Mouse (Mus musculus) lung, embryonic 16.5 days (tissue): ENCODE results near the gene Bub1b. TPM values are rescaled to one million over a fixed set of nuclear protein-coding genes. Genes with fewer than 3 reads are reported as not detected.
"Not testable (repeated sequence)": the region's sequence is repeated elsewhere in the genome, so short reads cannot be mapped to it uniquely, and the experiment has no call there.

Source experiments
- ATAC-seq: fragments of 200-750 bp; cut with Nextera tagmentation; 2 replicates; pipeline ENCODE4 v1.8.0; 2017; ENCODE audit warnings: low read depth, mild to moderate bottlenecking, moderate library complexity
- H3K27ac ChIP-seq: fragments of 300-500 bp; sonication (generic); 2 replicates; pipeline ENCODE4 v1.5.1; 2014; ENCODE audit warnings: mild to moderate bottlenecking, control low read depth, low read length
- H3K27me3 ChIP-seq: fragments of 300-500 bp; sonication (generic); 2 replicates; pipeline ENCODE4 v1.6.1; 2014; ENCODE audit warnings: low read depth, low read length, mixed read lengths; ENCODE audit not compliant: control insufficient read depth, insufficient read depth
- H3K36me3 ChIP-seq: fragments of 300-500 bp; sonication (generic); 2 replicates; pipeline ENCODE4 v1.6.1; 2014; ENCODE audit warnings: low read length; ENCODE audit not compliant: control insufficient read depth, insufficient read depth
- H3K4me1 ChIP-seq: fragments of 300-500 bp; sonication (generic); replicated peaks from 2 replicates; pipeline ENCODE4 v1.6.1; 2014; ENCODE audit warnings: low read length, mixed read lengths; ENCODE audit not compliant: control insufficient read depth, insufficient read depth
- H3K4me2 ChIP-seq: fragments of 300-500 bp; sonication (generic); 2 replicates; pipeline ENCODE4 v1.6.1; 2014; ENCODE audit warnings: low read depth, low read length, control low read depth
- H3K4me3 ChIP-seq: fragments of 300-500 bp; sonication (generic); 2 replicates; pipeline ENCODE4 v1.5.1; 2014; ENCODE audit warnings: mild to moderate bottlenecking, low read length, control low read depth
- H3K9ac ChIP-seq: fragments of 300-500 bp; sonication (generic); 2 replicates; pipeline ENCODE4 v1.6.1; 2014; ENCODE audit warnings: low read length, control low read depth
- H3K9me3 ChIP-seq: fragments of 300-500 bp; sonication (generic); 2 replicates; pipeline ENCODE4 v1.6.1; 2016; ENCODE audit warnings: low read length; ENCODE audit not compliant: control insufficient read depth
- WGBS: fragments of 180-500 bp; shearing (Covaris S2); extraction: QIAGEN DNeasy Blood & Tissue Kit; methylation state at CpG from one replicate; pipeline ENCODE4 v1.1.7; 2014; 5-methylcytosine and 5-hydroxymethylcytosine counted together
- polyA plus RNA-seq: library from polyadenylated mRNA; unstranded; fragments of >200 nt; fragmentation: Nextera tagmentation; extraction: Ambion mirVana; gene quantifications from 2 replicates; pipeline ENCODE4 v1.2.1, GENCODE M21; 2015

The Bub1b gene
- polyA plus RNA-seq, 1 experiment from 2014 or later = 106 TPM

DNA sequence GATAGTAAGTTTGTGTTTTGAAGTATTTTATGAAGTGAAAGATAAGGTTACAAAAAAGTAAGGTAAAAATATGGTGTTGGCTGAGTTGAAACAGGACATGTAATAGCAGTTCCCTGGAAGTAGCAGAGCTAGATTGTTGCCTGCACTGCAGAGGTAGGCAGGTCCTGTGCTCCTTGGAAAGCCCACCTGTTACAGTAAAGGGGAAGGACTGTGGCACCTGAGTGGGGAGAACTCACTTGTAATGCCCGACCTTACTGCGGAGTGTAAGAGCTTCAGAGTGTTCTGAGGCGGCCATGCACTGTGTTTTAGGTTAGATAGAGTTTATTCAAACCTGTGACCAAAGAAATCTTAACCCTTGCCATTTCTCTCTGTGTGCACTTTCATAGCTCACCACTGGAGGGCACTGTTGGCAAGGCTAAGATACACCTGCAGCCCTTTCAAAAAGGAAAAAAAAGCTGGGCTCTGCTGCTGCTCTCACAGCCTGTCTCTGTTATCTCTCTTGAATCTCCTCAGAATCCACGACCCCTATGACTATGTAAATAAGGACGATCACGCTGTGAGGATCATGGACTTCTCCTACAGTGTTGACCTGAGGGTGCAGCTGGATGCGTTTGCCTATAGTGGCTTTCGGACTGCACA, 40.0 kb downstream of the Bub1b start:
- no peaks in the 10 kb centered on the region for H3K9me3 ChIP-seq
- ATAC-seq = peak; percentile 26; the same call in 1 of the 2 replicates
- no peaks in the 10 kb centered on the region for H3K4me1 ChIP-seq
- H3K27me3 ChIP-seq = no peaks in the 10 kb centered on the region
- WGBS = 37% methylated on average over 8 of the region's 8 CpGs
- H3K36me3 ChIP-seq = peaks cover 64% of the 10 kb centered on the region
- H3K9ac ChIP-seq = no peak overlapping the region
- no peak overlapping the region for H3K4me2 ChIP-seq
- H3K4me3 ChIP-seq = no peak overlapping the region
- H3K27ac ChIP-seq = no peak overlapping the region

DNA sequence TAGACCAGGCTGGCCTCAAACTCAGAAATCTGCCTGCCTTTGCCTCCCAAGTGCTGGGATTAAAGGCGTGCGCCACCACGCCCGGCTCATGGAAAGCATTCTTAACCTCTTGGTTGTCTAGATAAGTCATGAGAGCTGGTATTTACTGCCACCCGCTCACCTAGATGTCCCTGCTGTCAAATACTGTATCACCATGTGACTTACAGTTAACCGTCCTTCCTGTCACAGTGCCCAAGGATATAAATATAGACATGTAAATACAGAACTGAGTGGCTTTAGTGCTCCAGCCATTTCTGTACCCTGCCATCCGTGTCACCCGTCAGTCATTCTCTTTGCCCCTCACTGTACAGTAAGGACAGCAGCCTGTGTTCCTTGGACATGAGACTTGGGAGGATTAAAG, 40.7 kb downstream of the Bub1b start:
- Histone ChIP-seq H3K27ac (no peak overlapping the region), H3K36me3 (peaks cover 58% of the 10 kb centered on the region), H3K27me3 (no peaks in the 10 kb centered on the region), H3K4me1 (no peaks in the 10 kb centered on the region), H3K9me3 (no peaks in the 10 kb centered on the region), H3K4me3 (no peak overlapping the region), H3K4me2 (no peak overlapping the region), H3K9ac (no peak overlapping the region)
- WGBS = 91% methylated on average over 8 of the region's 8 CpGs
- no peak for ATAC-seq

DNA sequence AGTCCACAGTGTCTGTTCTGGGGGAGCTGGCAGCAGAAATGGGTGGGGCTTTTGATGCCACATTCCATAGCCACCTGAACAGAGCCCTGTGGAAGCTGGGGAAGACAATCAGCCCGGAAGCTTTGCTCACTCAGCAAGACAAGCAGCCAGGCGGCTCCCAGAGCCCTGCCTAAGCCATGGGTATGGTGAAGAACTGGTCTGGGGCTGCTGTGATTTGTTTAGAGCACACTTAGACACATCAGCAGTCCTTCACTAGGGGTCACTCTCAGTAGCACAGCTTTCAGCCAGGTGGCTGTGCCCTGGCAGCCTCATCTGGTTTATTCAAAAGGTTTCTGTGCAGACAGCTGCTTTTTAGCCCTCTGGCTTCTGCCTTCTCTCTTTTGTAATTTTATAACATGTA, 43.1 kb downstream of the Bub1b start:
- 52% methylated on average over 2 of the region's 2 CpGs for WGBS
- Histone ChIP-seq H3K4me1 (no peaks in the 10 kb centered on the region), H3K9me3 (peaks cover 3% of the 10 kb centered on the region; the same call in 1 of the 2 replicates), H3K9ac (no peak overlapping the region), H3K36me3 (peaks cover 52% of the 10 kb centered on the region), H3K27ac (no peak overlapping the region), H3K27me3 (no peaks in the 10 kb centered on the region), H3K4me2 (no peak overlapping the region), H3K4me3 (no peak overlapping the region)
- ATAC-seq = no peak

DNA sequence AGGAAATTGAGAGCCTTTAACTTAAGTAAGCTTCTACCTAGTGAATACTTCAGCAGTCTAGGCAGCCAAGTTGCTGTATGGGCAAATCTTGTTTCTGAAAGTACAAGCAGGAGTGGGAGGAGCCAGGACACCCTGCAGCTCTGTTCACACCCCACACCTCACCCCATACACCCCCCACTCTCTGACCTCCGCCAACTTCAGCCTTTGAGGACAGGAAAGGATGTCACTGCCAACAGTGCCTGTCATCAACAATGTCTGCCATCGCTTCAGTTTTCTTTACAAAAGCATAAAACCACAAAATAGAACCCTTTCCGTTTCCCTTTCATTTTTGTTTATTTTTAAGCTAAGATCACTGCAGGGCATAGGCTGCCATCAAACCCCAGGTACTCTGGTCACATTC, 44.4 kb downstream of the Bub1b start:
- Histone ChIP-seq H3K4me3 (no peak overlapping the region), H3K27ac (no peak overlapping the region), H3K36me3 (peaks cover 44% of the 10 kb centered on the region), H3K9me3 (peaks cover 3% of the 10 kb centered on the region; the same call in 1 of the 2 replicates), H3K27me3 (no peaks in the 10 kb centered on the region), H3K4me2 (no peak overlapping the region), H3K4me1 (no peaks in the 10 kb centered on the region), H3K9ac (no peak overlapping the region)
- ATAC-seq = no peak
- WGBS = 48% methylated on average over 3 of the region's 3 CpGs

DNA sequence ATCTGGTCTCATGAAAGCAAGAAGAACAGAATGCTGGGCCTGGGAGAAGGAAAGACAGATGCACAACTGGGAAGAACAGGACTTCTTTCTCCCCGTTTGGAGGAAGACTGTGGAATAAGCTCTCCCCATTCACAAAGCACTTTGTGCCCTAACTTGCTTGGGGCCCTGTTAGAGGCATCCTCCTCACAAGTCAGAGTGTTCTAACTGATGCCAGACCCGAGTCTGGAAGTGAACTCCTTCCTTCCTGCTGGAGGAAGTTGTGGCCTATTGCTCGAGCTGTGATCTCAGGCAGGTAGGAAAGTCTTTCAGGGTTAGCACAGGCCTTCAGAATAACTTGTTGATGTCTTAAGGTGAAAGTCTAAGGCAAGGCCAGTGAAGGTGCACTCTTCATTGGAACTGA, 44.9 kb downstream of the Bub1b start:
- peaks cover 3% of the 10 kb centered on the region; the same call in 1 of the 2 replicates for H3K9me3 ChIP-seq
- no peak overlapping the region for H3K9ac ChIP-seq
- H3K4me2 ChIP-seq = no peak overlapping the region
- peaks cover 44% of the 10 kb centered on the region for H3K36me3 ChIP-seq
- H3K27ac ChIP-seq = no peak overlapping the region
- H3K4me3 ChIP-seq = no peak overlapping the region
- H3K4me1 ChIP-seq = no peaks in the 10 kb centered on the region
- WGBS = 51% methylated on average over 3 of the region's 3 CpGs
- H3K27me3 ChIP-seq = no peaks in the 10 kb centered on the region
- no peak for ATAC-seq

DNA sequence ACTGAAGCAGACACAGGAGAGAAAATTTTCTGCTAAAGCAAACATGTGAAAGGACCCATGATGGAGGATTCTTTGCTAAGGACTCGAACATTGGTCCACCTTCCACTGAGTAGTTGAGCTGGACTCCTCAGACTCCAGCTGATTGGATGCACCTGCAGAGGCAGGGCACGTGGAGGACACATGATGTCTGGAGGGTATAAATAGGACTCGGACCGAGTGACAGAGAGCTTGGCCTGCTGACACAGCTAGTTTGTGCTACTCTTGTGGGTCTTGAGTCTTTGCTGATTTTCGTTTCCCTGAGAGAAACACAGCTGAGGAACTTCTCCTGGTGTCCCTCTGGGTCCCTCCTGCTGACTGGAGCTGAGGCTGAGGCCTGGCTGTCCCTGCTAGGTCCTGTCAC, 48.7 kb downstream of the Bub1b start:
- Histone ChIP-seq H3K9ac (no peak overlapping the region), H3K27ac (no peak overlapping the region)
- 82% methylated on average over 5 of the region's 5 CpGs for WGBS

DNA sequence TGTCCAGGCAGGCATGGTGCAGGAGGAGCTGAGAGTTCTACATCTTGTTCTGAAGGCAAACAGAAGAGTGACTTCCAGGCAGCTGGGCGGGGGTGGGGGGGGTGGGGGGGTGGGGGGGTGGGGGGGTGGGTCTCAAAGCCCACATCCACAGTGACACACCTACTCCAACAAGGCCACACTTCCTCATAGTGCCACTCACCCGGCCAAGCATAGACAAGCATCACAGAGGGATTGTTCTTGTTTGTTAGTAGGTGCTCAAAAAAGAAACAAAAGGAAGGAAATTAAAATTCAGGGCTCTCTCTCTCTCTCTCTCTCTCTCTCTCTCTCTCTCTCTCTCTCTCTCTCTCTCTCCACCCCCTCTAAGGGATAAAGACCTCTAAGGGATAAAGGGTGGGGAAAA, 52.7 kb downstream of the Bub1b start:
- WGBS = 51% methylated on average over 2 of the region's 2 CpGs
- not testable (repeated sequence) for H3K36me3 ChIP-seq, H3K27me3 ChIP-seq, H3K4me1 ChIP-seq, H3K4me3 ChIP-seq, H3K27ac ChIP-seq, H3K4me2 ChIP-seq, H3K9me3 ChIP-seq, ATAC-seq, H3K9ac ChIP-seq

More for the DNA sequence above, 48.7 kb downstream of the Bub1b start:
- no peaks in the 10 kb centered on the region for H3K27me3 ChIP-seq
- H3K4me2 ChIP-seq = no peak overlapping the region
- no peak for ATAC-seq
- peaks cover 18% of the 10 kb centered on the region for H3K36me3 ChIP-seq
- peaks cover 3% of the 10 kb centered on the region; the same call in 1 of the 2 replicates for H3K9me3 ChIP-seq
- no peaks in the 10 kb centered on the region for H3K4me1 ChIP-seq
- no peak overlapping the region for H3K4me3 ChIP-seq

DNA sequence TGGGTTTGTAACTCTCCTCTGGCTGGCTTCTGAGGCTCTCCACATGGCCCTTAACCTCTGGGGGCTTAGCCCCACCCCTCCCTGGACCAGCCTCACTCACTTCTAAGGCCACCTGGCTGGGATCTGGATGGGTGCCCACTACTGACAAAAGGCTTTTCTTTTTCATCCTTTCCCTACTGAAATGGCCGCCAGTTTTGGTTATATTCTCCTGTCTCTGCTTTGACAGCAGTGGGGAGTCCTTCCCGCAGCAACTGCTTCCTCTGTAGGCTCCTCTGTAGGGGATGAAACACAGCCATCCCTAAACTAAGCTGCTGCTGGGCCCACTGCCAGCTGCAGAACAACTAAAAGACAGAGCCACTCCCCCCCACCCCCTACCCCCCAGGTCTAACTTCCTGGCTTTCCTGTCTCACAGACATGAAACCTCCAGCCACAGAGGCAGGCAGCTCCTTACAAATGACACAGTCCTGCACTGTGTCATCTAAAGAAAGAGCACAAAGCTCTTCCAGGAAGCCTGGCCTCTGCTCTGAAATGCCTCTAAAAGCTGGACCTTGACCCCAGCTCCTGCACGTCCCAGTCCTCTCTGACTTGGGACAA, 58.8 kb downstream of the Bub1b start:
- Histone ChIP-seq H3K4me1 (peaks cover 21% of the 10 kb centered on the region), H3K4me2 (no peak overlapping the region), H3K27ac (peak overlapping the region; percentile 2; the same call in 1 of the 2 replicates), H3K27me3 (no peaks in the 10 kb centered on the region), H3K36me3 (no peaks in the 10 kb centered on the region), H3K9me3 (no peaks in the 10 kb centered on the region), H3K9ac (no peak overlapping the region), H3K4me3 (no peak overlapping the region)
- WGBS = 25% methylated on average over 3 of the region's 3 CpGs
- peak; percentile 53 for ATAC-seq

DNA sequence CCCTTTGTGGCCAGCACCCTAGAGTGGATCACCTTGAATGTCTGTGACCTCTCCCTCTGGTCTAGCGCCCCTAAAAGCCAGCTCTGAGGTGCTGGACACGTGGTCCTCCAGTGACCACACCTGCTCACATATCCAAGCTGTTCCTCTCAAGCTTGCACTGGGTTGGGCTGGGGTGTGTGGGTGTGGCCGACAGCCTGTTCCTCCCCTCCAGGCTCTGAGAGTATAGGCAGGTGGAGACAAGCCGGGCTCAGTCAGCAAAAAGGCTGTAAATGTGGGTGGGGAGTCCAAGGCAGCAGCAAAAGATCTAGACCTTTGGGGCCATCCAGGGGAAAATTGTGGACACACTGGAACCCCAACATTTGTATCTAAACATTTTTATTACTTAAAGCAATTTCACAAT, 60.4 kb downstream of the Bub1b start:
- Histone ChIP-seq H3K9me3 (no peaks in the 10 kb centered on the region), H3K4me1 (peaks cover 30% of the 10 kb centered on the region), H3K27ac (no peak overlapping the region), H3K9ac (no peak overlapping the region), H3K36me3 (no peaks in the 10 kb centered on the region), H3K4me3 (no peak overlapping the region), H3K27me3 (peaks cover 5% of the 10 kb centered on the region; the same call in 1 of the 2 replicates), H3K4me2 (no peak overlapping the region)
- 25% methylated on average over 4 of the region's 4 CpGs for WGBS
- peak; percentile 58 for ATAC-seq
